Mouse (Mus musculus) MEL (cell line): ENCODE results near the gene Prdm1. TPM values are rescaled to one million over a fixed set of nuclear protein-coding genes. Genes with fewer than 3 reads are reported as not detected.

ENCODE experiments used
- DNase-seq: peaks from one replicate; pipeline ENCODE4 v3.0.0; 2011; ENCODE audit warnings: low read depth, low spot score
- H3K27ac ChIP-seq: 2 replicates; pipeline ENCODE4 v1.5.1; 2012; ENCODE audit warnings: low read depth, mild to moderate bottlenecking, control low read depth, low read length, moderate library complexity; ENCODE audit not compliant: control insufficient read depth
- H3K27me3 ChIP-seq, 2 experiments: fragments of 150-350 bp in 1 of 2; sonication (generic) in 1 of 2; 2 replicates each; pipeline ENCODE4 v1.6.1; 2012; ENCODE audit warnings: low read length in 2 of 2, mild to moderate bottlenecking in 2 of 2, improper control_type of control experiment in 1 of 2, moderate library complexity in 1 of 2; ENCODE audit not compliant: insufficient read depth in 2 of 2, control insufficient read depth in 1 of 2
- H3K36me3 ChIP-seq, 2 experiments: 2 replicates each; pipeline ENCODE4 v1.6.1; 2012 to 2014; ENCODE audit warnings: low read length in 2 of 2, improper control_type of control experiment in 1 of 2, inconsistent platforms in 1 of 2, mild to moderate bottlenecking in 1 of 2; ENCODE audit not compliant: insufficient read depth in 2 of 2, control insufficient read depth in 1 of 2
- H3K4me1 ChIP-seq, 2 experiments: fragments of 150-350 bp in 1 of 2; sonication (generic) in 1 of 2; 2 replicates each; pipeline ENCODE4 v1.6.1; 2012; ENCODE audit warnings: low read length in 2 of 2, improper control_type of control experiment in 1 of 2, mild to moderate bottlenecking in 1 of 2; ENCODE audit not compliant: insufficient read depth in 2 of 2, control insufficient read depth in 1 of 2
- H3K4me3 ChIP-seq, 2 experiments: fragments of 150-350 bp in 1 of 2; sonication (generic) in 1 of 2; 2 replicates each; pipeline ENCODE4 v1.5.1; 2012; ENCODE audit warnings: low read depth in 2 of 2, low read length in 2 of 2, mild to moderate bottlenecking in 2 of 2, moderate library complexity in 2 of 2, control low read depth in 1 of 2, improper control_type of control experiment in 1 of 2; ENCODE audit not compliant: control insufficient read depth in 1 of 2, insufficient read depth in 1 of 2
- H3K79me2 ChIP-seq: 2 replicates; pipeline ENCODE4 v1.6.1; 2012; ENCODE audit warnings: mild to moderate bottlenecking, low read length, moderate library complexity; ENCODE audit not compliant: control insufficient read depth, poor library complexity, insufficient read depth
- H3K9ac ChIP-seq: 2 replicates; pipeline ENCODE4 v1.6.1; 2012; ENCODE audit warnings: low read depth, mild to moderate bottlenecking, control low read depth, low read length, moderate library complexity; ENCODE audit not compliant: control insufficient read depth, poor library complexity, severe bottlenecking
- H3K9me3 ChIP-seq: fragments of 150-350 bp; sonication (generic); replicated peaks from 2 replicates; pipeline ENCODE4 v1.6.1; 2012; ENCODE audit warnings: mild to moderate bottlenecking, low read length, improper control_type of control experiment, moderate library complexity; ENCODE audit not compliant: insufficient read depth
- BHLHE40 ChIP-seq: IDR thresholded peaks from 2 replicates; pipeline ENCODE4 v1.6.1; 2012; ENCODE audit warnings: low read depth, mild to moderate bottlenecking, inconsistent platforms, low read length, improper control_type of control experiment, borderline replicate concordance
- CHD1 ChIP-seq: IDR thresholded peaks from 2 replicates; pipeline ENCODE4 v1.6.1; 2012; ENCODE audit warnings: low read depth, mild to moderate bottlenecking, inconsistent platforms, low read length, improper control_type of control experiment
- CHD2 ChIP-seq: IDR thresholded peaks from 2 replicates; pipeline ENCODE4 v1.6.1; 2011; ENCODE audit warnings: low read length, improper control_type of control experiment
- CTCF ChIP-seq, 3 experiments: IDR thresholded peaks in 2 of 3; conservative IDR thresholded peaks in 1 of 3; 2 replicates each; pipeline ENCODE4 v1.5.1; 2011 to 2012; ENCODE audit warnings: low read length in 3 of 3, low read depth in 2 of 3, mild to moderate bottlenecking in 2 of 3, improper control_type of control experiment in 1 of 3, inconsistent platforms in 1 of 3, mixed read lengths in 1 of 3, moderate library complexity in 1 of 3; ENCODE audit not compliant: control insufficient read depth in 1 of 3, insufficient read depth in 1 of 3, poor library complexity in 1 of 3, severe bottlenecking in 1 of 3
- E2F4 ChIP-seq: IDR thresholded peaks from 2 replicates; pipeline ENCODE4 v1.6.1; 2011; ENCODE audit warnings: low read depth, low read length, improper control_type of control experiment, borderline replicate concordance
- ELF1 ChIP-seq: IDR thresholded peaks from 2 replicates; pipeline ENCODE4 v1.6.1; 2014; ENCODE audit warnings: low read depth, mild to moderate bottlenecking, inconsistent platforms, low read length, improper control_type of control experiment, moderate library complexity
- EP300 ChIP-seq, 2 experiments: IDR thresholded peaks; 2 replicates each; pipeline ENCODE4 v1.6.1; 2011; ENCODE audit warnings: improper control_type of control experiment in 2 of 2, low read length in 2 of 2, low read depth in 1 of 2, mild to moderate bottlenecking in 1 of 2
- ETS1 ChIP-seq: IDR thresholded peaks from 2 replicates; pipeline ENCODE4 v1.6.1; 2012; ENCODE audit warnings: low read depth, mild to moderate bottlenecking, inconsistent platforms, low read length, improper control_type of control experiment, moderate library complexity
- GATA1 ChIP-seq: IDR thresholded peaks from 2 replicates; pipeline ENCODE4 v1.6.1; 2011; ENCODE audit warnings: low read depth, low read length, improper control_type of control experiment
- HCFC1 ChIP-seq: IDR thresholded peaks from 2 replicates; pipeline ENCODE4 v1.6.1; 2012; ENCODE audit warnings: low read depth, mild to moderate bottlenecking, inconsistent platforms, low read length, improper control_type of control experiment, moderate library complexity
- JUND ChIP-seq: IDR thresholded peaks from 2 replicates; pipeline ENCODE4 v1.6.1; 2011; ENCODE audit warnings: low read depth, mild to moderate bottlenecking, improper control_type of control experiment, low read length
- KAT2A ChIP-seq: conservative IDR thresholded peaks from 2 replicates; pipeline ENCODE4 v1.6.1; 2012; ENCODE audit warnings: low read depth, low read length, improper control_type of control experiment, inconsistent platforms
- MEF2A ChIP-seq: IDR thresholded peaks from 2 replicates; pipeline ENCODE4 v1.6.1; 2014; ENCODE audit warnings: low read depth, mild to moderate bottlenecking, inconsistent platforms, low read length, improper control_type of control experiment; ENCODE audit not compliant: poor library complexity, insufficient replicate concordance, severe bottlenecking; ENCODE audit errors: extremely low read depth
- MXI1 ChIP-seq: IDR thresholded peaks from 2 replicates; pipeline ENCODE4 v1.6.1; 2011; ENCODE audit warnings: mild to moderate bottlenecking, low read depth, low read length, improper control_type of control experiment
- MYB ChIP-seq: IDR thresholded peaks from 2 replicates; pipeline ENCODE4 v1.6.1; 2011; ENCODE audit warnings: mild to moderate bottlenecking, low read depth, low read length, improper control_type of control experiment
- MYC ChIP-seq: IDR thresholded peaks from 2 replicates; pipeline ENCODE4 v1.6.1; 2011; ENCODE audit warnings: low read depth, mild to moderate bottlenecking, low read length, improper control_type of control experiment, moderate library complexity
- NELFE ChIP-seq: IDR thresholded peaks from 2 replicates; pipeline ENCODE4 v1.6.1; 2011; ENCODE audit warnings: low read depth, low read length, improper control_type of control experiment
- NRF1 ChIP-seq: IDR thresholded peaks from 2 replicates; pipeline ENCODE4 v1.6.1; 2014; ENCODE audit warnings: low read depth, mild to moderate bottlenecking, inconsistent platforms, low read length, improper control_type of control experiment, moderate library complexity; ENCODE audit not compliant: poor library complexity, insufficient read depth, severe bottlenecking
- POLR2A ChIP-seq, 2 experiments: IDR thresholded peaks; 2 replicates each; pipeline ENCODE4 v1.6.1; 2011 to 2012; ENCODE audit warnings: low read length in 2 of 2, mild to moderate bottlenecking in 2 of 2, control low read depth in 1 of 2, improper control_type of control experiment in 1 of 2, low read depth in 1 of 2, moderate library complexity in 1 of 2; ENCODE audit not compliant: control insufficient read depth in 1 of 2, insufficient read depth in 1 of 2, poor library complexity in 1 of 2
- POLR2AphosphoS2 ChIP-seq: IDR thresholded peaks from 2 replicates; pipeline ENCODE4 v1.6.1; 2011; ENCODE audit warnings: low read length, improper control_type of control experiment
- POLR2AphosphoS5 ChIP-seq: IDR thresholded peaks from 2 replicates; pipeline ENCODE4 v1.6.1; 2012; ENCODE audit warnings: low read depth, borderline replicate concordance, mild to moderate bottlenecking, inconsistent platforms, low read length, moderate library complexity, mixed read lengths
- RAD21 ChIP-seq: IDR thresholded peaks from 2 replicates; pipeline ENCODE4 v1.6.1; 2011; ENCODE audit warnings: mild to moderate bottlenecking, low read depth, low read length, improper control_type of control experiment
- SIN3A ChIP-seq: IDR thresholded peaks from 2 replicates; pipeline ENCODE4 v1.6.1; 2012; ENCODE audit warnings: low read length, improper control_type of control experiment, inconsistent platforms
- SMC3 ChIP-seq: IDR thresholded peaks from 2 replicates; pipeline ENCODE4 v1.6.1; 2011; ENCODE audit warnings: low read depth, low read length, improper control_type of control experiment
- TAL1 ChIP-seq: IDR thresholded peaks from 2 replicates; pipeline ENCODE4 v1.6.1; 2012; ENCODE audit warnings: mild to moderate bottlenecking, inconsistent platforms, low read length, moderate library complexity, mixed read lengths
- TCF12 ChIP-seq: IDR thresholded peaks from 2 replicates; pipeline ENCODE4 v1.6.1; 2014; ENCODE audit warnings: low read depth, mild to moderate bottlenecking, inconsistent platforms, low read length, improper control_type of control experiment, moderate library complexity
- UBTF ChIP-seq: IDR thresholded peaks from 2 replicates; pipeline ENCODE4 v1.6.1; 2012; ENCODE audit warnings: low read depth, mild to moderate bottlenecking, inconsistent platforms, low read length, improper control_type of control experiment, moderate library complexity, borderline replicate concordance; ENCODE audit not compliant: insufficient read depth
- USF1 ChIP-seq: IDR thresholded peaks from 2 replicates; pipeline ENCODE4 v1.6.1; 2014; ENCODE audit warnings: low read depth, mild to moderate bottlenecking, inconsistent platforms, low read length, improper control_type of control experiment, moderate library complexity
- ZC3H11A ChIP-seq: IDR thresholded peaks from 2 replicates; pipeline ENCODE4 v1.6.1; 2012; ENCODE audit warnings: low read depth, mild to moderate bottlenecking, inconsistent platforms, low read length, improper control_type of control experiment
- ZKSCAN1 ChIP-seq: IDR thresholded peaks from 2 replicates; pipeline ENCODE4 v1.6.1; 2012; ENCODE audit warnings: low read depth, mild to moderate bottlenecking, inconsistent platforms, low read length, improper control_type of control experiment, moderate library complexity
- ZNF384 ChIP-seq: IDR thresholded peaks from 2 replicates; pipeline ENCODE4 v1.6.1; 2012; ENCODE audit warnings: low read depth, mild to moderate bottlenecking, inconsistent platforms, low read length, improper control_type of control experiment
- polyA plus RNA-seq, 2 experiments: library from polyadenylated mRNA; stranded (reverse) in 1 of 2; unstranded in 1 of 2; fragments of >175 nt in 1 of 2; fragments of >200 nt in 1 of 2; gene quantifications; 2 replicates each; pipeline versions ENCODE4 v1.2.1 to v1.2.4; 2012; ENCODE audit warnings: low replicate concordance in 2 of 2, low read depth in 1 of 2; ENCODE audit not compliant: insufficient read length in 2 of 2, insufficient read depth in 1 of 2, missing spikeins in 1 of 2
- total RNA-seq: library from RNA; depleted of rRNA; stranded (reverse); fragments of 300-350 nt; gene quantifications from 2 replicates; pipeline ENCODE4 v1.2.3, GENCODE M21; 2012

The Prdm1 gene
- total and polyA plus RNA-seq, 3 experiments, result 0.14 TPM; not detected in 2

DNA sequence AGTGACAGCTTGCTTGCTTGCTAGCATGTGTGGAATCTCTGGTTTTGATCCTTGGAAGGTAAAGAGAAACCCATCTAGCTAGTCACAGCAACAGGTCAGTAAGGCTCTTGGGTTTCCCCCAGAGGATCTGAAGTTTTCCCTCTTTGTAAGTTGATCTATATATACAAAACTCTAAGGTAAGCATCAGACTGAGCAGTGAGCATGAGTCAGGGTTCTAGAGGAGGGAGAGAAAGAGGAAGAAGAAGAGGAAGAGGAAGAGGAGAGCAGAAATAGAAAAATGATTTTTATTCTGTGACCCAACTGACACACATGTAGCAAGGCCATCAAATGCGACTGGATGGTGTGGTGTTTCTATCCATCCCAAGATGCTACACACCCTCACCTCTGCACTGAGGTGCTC, 90.7 kb downstream of the Prdm1 start:
- Histone ChIP-seq H3K4me3 (no peak overlapping the region), H3K4me1 (peaks cover 5 to 35% of the 10 kb centered on the region in 2 experiments)
- DNase-seq, result peak; percentile 40

DNA sequence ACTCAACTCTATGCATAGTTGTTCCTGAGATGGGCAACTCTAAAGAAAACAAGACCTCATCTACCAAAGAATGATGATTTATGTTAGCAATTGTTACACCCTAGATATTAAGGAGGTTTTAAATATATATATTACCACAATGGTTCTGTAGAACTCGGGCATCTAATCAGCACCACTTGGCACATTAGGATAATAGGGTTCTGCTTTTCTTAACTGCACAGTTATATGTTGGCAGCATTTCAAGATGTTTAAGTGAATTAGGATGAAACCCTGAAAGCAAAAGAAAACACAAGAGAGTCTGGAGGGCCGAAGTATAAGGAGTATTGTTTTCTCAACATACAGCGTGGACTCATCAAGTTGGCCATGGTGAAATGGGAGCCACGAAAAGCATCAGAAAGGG, 92.3 kb downstream of the Prdm1 start:
- Histone ChIP-seq H3K9ac (no peak overlapping the region), H3K4me3 (no peak overlapping the region)
- DNase-seq, result peak; percentile 60
- TF ChIP-seq TCF12 (no peak), ZNF384 (no peak), MEF2A (no peak), POLR2AphosphoS2 (no peak), MYB (peak; percentile 45; the same call in 1 of the 2 replicates), POLR2AphosphoS5 (no peak), SIN3A (no peak), KAT2A (no peak), E2F4 (no peak), SMC3 (no peak), ETS1 (peak; percentile 42), GATA1 (peak; percentile 67), JUND (no peak), NELFE (no peak), POLR2A (IDR thresholded peaks at IDR 0.05; ENCODE audit: control insufficient read depth in 1 of 2, insufficient read depth in 1 of 2, low read depth in 1 of 2, low read length in 2 of 2, poor library complexity in 1 of 2) (no peak), ZC3H11A (no peak), CHD2 (no peak), ZKSCAN1 (no peak), UBTF (no peak), ELF1 (no peak), MYC (0 out of 2 replicates have a peak, but pooled peaks have one; percentile 30), TAL1 (no peak), CTCF (IDR thresholded peaks at IDR 0.05 in 2 of 3, conservative IDR thresholded peaks at IDR 0.05 in 1 of 3; ENCODE audit: control insufficient read depth in 1 of 3, insufficient read depth in 1 of 3, low read depth in 2 of 3, low read length in 3 of 3, poor library complexity in 1 of 3, severe bottlenecking in 1 of 3) (no peak), MXI1 (no peak), CHD1 (no peak), RAD21 (no peak), EP300 (IDR thresholded peaks at IDR 0.05; ENCODE audit: low read depth in 1 of 2, low read length in 2 of 2) (peak; percentile 84 to 88), USF1 (no peak), NRF1 (no peak), HCFC1 (no peak)

More for the DNA sequence above, 90.7 kb downstream of the Prdm1 start:
- no peak overlapping the region for H3K9ac ChIP-seq
- H3K27ac ChIP-seq, result no peak overlapping the region
- H3K79me2 ChIP-seq, result no peaks in the 10 kb centered on the region
- no peaks in the 10 kb centered on the region for H3K9me3 ChIP-seq
- TF ChIP-seq NRF1 (no peak), TAL1 (no peak), KAT2A (no peak), BHLHE40 (no peak), ZKSCAN1 (no peak), CTCF (IDR thresholded peaks at IDR 0.05 in 2 of 3, conservative IDR thresholded peaks at IDR 0.05 in 1 of 3; ENCODE audit: control insufficient read depth in 1 of 3, insufficient read depth in 1 of 3, low read depth in 2 of 3, low read length in 3 of 3, poor library complexity in 1 of 3, severe bottlenecking in 1 of 3) (no peak)
- TF ChIP-seq, all 39 proteins: peak for 0
- Histone ChIP-seq H3K27me3 (no peaks in the 10 kb centered on the region), H3K36me3 (peaks cover 0 to 26% of the 10 kb centered on the region in 2 experiments; a peak in 2 of 4 replicates)

More for the DNA sequence above, 92.3 kb downstream of the Prdm1 start:
- Histone ChIP-seq H3K36me3 (peaks cover 0 to 26% of the 10 kb centered on the region in 2 experiments; a peak in 2 of 4 replicates), H3K27ac (no peak overlapping the region), H3K27me3 (no peaks in the 10 kb centered on the region), H3K79me2 (no peaks in the 10 kb centered on the region), H3K4me1 (peaks cover 5 to 35% of the 10 kb centered on the region in 2 experiments), H3K9me3 (no peaks in the 10 kb centered on the region)
